Mouse (Mus musculus) bone marrow macrophage, adult 2 months (primary cell): ENCODE measurements around the gene Ssr2. TPM values are rescaled to one million over a fixed set of nuclear protein-coding genes. Genes with fewer than 3 reads are reported as not detected.

Experiments used
- H3K27ac ChIP-seq: 2 replicates; pipeline ENCODE4 v1.5.1; 2012; ENCODE audit warnings: low read depth, low read length; ENCODE audit not compliant: insufficient read depth
- H3K4me1 ChIP-seq: 2 replicates; pipeline ENCODE4 v1.6.1; 2012; ENCODE audit warnings: low read length; ENCODE audit not compliant: control insufficient read depth, insufficient read depth
- H3K4me3 ChIP-seq: 2 replicates; pipeline ENCODE4 v1.5.1; 2012; ENCODE audit warnings: mild to moderate bottlenecking, low read length, moderate library complexity; ENCODE audit not compliant: insufficient read depth
- CTCF ChIP-seq: IDR thresholded peaks from 2 replicates; pipeline ENCODE4 v1.5.1; 2012; ENCODE audit warnings: low read depth, mild to moderate bottlenecking, low read length, moderate library complexity
- POLR2A ChIP-seq: IDR thresholded peaks from 2 replicates; pipeline ENCODE4 v1.6.1; 2012; ENCODE audit warnings: mild to moderate bottlenecking, low read depth, low read length, borderline replicate concordance
- polyA plus RNA-seq: library from polyadenylated mRNA; stranded (reverse); fragments of >200 nt; gene quantifications from 2 replicates; pipeline ENCODE4 v1.2.4, GENCODE M21; 2012; ENCODE audit not compliant: missing spikeins, insufficient read depth, insufficient read length

The Ssr2 gene
- polyA plus RNA-seq, 1 experiment, result 83.2 TPM

- Histone ChIP-seq H3K4me1 (peaks cover 36% of the 10 kb centered on the region), H3K27ac (no peak overlapping the region), H3K4me3 (no peak overlapping the region)
- TF ChIP-seq POLR2A, result no peak
- TF ChIP-seq CTCF, result no peak
Observed at GRCm38 (mm10) chr3:88615902-88616391, 40.3 kb downstream of the Ssr2 start.

- Histone ChIP-seq H3K27ac (no peak overlapping the region), H3K4me3 (no peak overlapping the region), H3K4me1 (peaks cover 36% of the 10 kb centered on the region)
- no peak for TF ChIP-seq CTCF
- no peak for TF ChIP-seq POLR2A
Observed at GRCm38 (mm10) chr3:88616951-88617500, 41.4 kb downstream of the Ssr2 start.

- peaks cover 36% of the 10 kb centered on the region for H3K4me1 ChIP-seq
- no peak overlapping the region for H3K4me3 ChIP-seq
- peak overlapping the region; percentile 52 for H3K27ac ChIP-seq
- TF ChIP-seq POLR2A (no peak), CTCF (no peak)
Observed at GRCm38 (mm10) chr3:88618074-88618871, 42.6 kb downstream of the Ssr2 start.

GRCm38 (mm10) chr3:88619113-88620097 is 43.7 kb downstream of the Ssr2 start:
- Histone ChIP-seq H3K27ac (no peak overlapping the region), H3K4me3 (no peak overlapping the region), H3K4me1 (peaks cover 43% of the 10 kb centered on the region)
- no peak for TF ChIP-seq CTCF
- TF ChIP-seq POLR2A, result no peak

- Histone ChIP-seq H3K4me3 (peak overlapping the region; percentile 85), H3K4me1 (peaks cover 51% of the 10 kb centered on the region), H3K27ac (peak overlapping the region; percentile 95)
- TF ChIP-seq POLR2A, result no peak
- no peak for TF ChIP-seq CTCF
Observed at GRCm38 (mm10) chr3:88620146-88620991, 44.7 kb downstream of the Ssr2 start.

- peak overlapping the region; percentile 85 for H3K4me3 ChIP-seq
- peak overlapping the region; percentile 95 for H3K27ac ChIP-seq
- peaks cover 58% of the 10 kb centered on the region for H3K4me1 ChIP-seq
- no peak for TF ChIP-seq CTCF
- TF ChIP-seq POLR2A, result no peak
Observed at GRCm38 (mm10) chr3:88620992-88621536, 45.4 kb downstream of the Ssr2 start.

GRCm38 (mm10) chr3:88621537-88622112 is 45.9 kb downstream of the Ssr2 start:
- TF ChIP-seq CTCF (no peak), POLR2A (no peak)
- H3K4me3 ChIP-seq, result peak overlapping the region; percentile 85
- peaks cover 58% of the 10 kb centered on the region for H3K4me1 ChIP-seq
- peak overlapping the region; percentile 95 for H3K27ac ChIP-seq

GRCm38 (mm10) chr3:88622113-88622940 is 46.7 kb downstream of the Ssr2 start:
- Histone ChIP-seq H3K4me1 (peaks cover 58% of the 10 kb centered on the region), H3K4me3 (peak overlapping the region; percentile 85), H3K27ac (peak overlapping the region; percentile 95)
- TF ChIP-seq CTCF, result no peak
